Mouse (Mus musculus): ENCODE results near the gene Gm9803. TPM values are rescaled to one million over a fixed set of nuclear protein-coding genes. Genes with fewer than 3 reads are reported as not detected.

Gene Gm9803
- polyA plus RNA-seq, 2 experiments: 10.0 to 12.3 TPM

DNA sequence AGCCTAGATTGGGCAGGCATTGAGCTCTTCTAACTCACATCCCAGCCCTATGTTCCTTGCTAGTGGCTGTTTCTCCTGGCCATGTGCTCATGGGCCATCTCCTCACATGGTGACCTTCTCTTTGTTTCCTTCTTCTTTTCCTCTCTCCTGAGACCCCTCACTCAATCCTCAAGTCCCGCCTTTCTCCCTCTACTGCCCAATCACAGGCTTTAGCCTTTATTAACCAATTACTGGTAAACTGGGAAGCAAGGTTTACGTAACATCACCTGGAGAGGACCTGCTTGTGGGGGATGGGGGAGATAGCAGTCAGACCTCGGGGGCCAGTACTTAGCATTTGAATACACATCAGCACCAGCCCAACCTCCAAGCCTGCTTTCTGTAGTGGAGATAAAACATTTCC lies 27.5 kb downstream of the Gm9803 start:
- H3K4me3 ChIP-seq (ENCODE audit: insufficient read depth in 1 of 2, low read depth in 2 of 2, low read length in 2 of 2): no peak overlapping the region
- 0 out of 4 replicates have a peak, but pooled peaks cover 0 to 2% of the 10 kb centered on the region in 2 experiments for H3K4me1 ChIP-seq (replicated peaks; ENCODE audit: control insufficient read depth in 2 of 2, insufficient read depth in 2 of 2, low read length in 1 of 2)
- 36% methylated on average over 3 of the region's 3 CpGs for WGBS (ENCODE audit: insufficient replicate concordance)
- H3K27ac ChIP-seq: no peak overlapping the region
- TF ChIP-seq CTCF (IDR thresholded peaks at IDR 0.05; ENCODE audit: low read depth) (no peak), EP300 (IDR thresholded peaks at IDR 0.05; ENCODE audit: low read depth) (no peak)
- no peaks in the 10 kb centered on the region for H3K9me3 ChIP-seq (ENCODE audit: control insufficient read depth, low read length)
- no peak overlapping the region for H3K4me2 ChIP-seq (ENCODE audit: low read depth)
- no peak for DNase-seq (ENCODE audit: low read depth in 3 of 3, low spot score in 3 of 3)
- no peaks in the 10 kb centered on the region for H3K36me3 ChIP-seq (replicated peaks; ENCODE audit: control insufficient read depth, insufficient read depth, low read depth)
- H3K9ac ChIP-seq (replicated peaks): no peak overlapping the region
- no peak for ATAC-seq (ENCODE audit: insufficient read depth)
- H3K27me3 ChIP-seq (ENCODE audit: control insufficient read depth, insufficient read depth, low read length): no peaks in the 10 kb centered on the region

GRCm38 (mm10) chr10:43557630-43558165 lies 33.8 kb downstream of the Gm9803 start:
- DNase-seq (ENCODE audit: low read depth in 3 of 3, low spot score in 3 of 3): no peak
- Histone ChIP-seq H3K36me3 (replicated peaks; ENCODE audit: control insufficient read depth, insufficient read depth, low read depth) (no peaks in the 10 kb centered on the region), H3K9ac (replicated peaks) (no peak overlapping the region), H3K4me1 (replicated peaks; ENCODE audit: control insufficient read depth in 2 of 2, insufficient read depth in 2 of 2, low read length in 1 of 2) (no peaks in the 10 kb centered on the region), H3K27me3 (ENCODE audit: control insufficient read depth, insufficient read depth, low read length) (no peaks in the 10 kb centered on the region; the same call in 1 of the 2 replicates), H3K4me2 (ENCODE audit: low read depth) (no peak overlapping the region), H3K9me3 (ENCODE audit: control insufficient read depth, low read length) (no peaks in the 10 kb centered on the region), H3K27ac (no peak overlapping the region), H3K4me3 (ENCODE audit: insufficient read depth in 1 of 2, low read depth in 2 of 2, low read length in 2 of 2) (no peak overlapping the region)
- no peak for TF ChIP-seq CTCF (IDR thresholded peaks at IDR 0.05; ENCODE audit: low read depth)
- TF ChIP-seq EP300 (IDR thresholded peaks at IDR 0.05; ENCODE audit: low read depth): no peak
- WGBS (ENCODE audit: insufficient replicate concordance): 62% methylated on average over 5 of the region's 5 CpGs
- no peak for ATAC-seq (ENCODE audit: insufficient read depth)

- TF ChIP-seq EP300 (IDR thresholded peaks at IDR 0.05; ENCODE audit: low read depth) (no peak), CTCF (IDR thresholded peaks at IDR 0.05; ENCODE audit: low read depth) (no peak)
- Histone ChIP-seq H3K36me3 (replicated peaks; ENCODE audit: control insufficient read depth, insufficient read depth, low read depth) (no peaks in the 10 kb centered on the region), H3K4me1 (replicated peaks; ENCODE audit: control insufficient read depth in 2 of 2, insufficient read depth in 2 of 2, low read length in 1 of 2) (no peaks in the 10 kb centered on the region), H3K9me3 (ENCODE audit: control insufficient read depth, low read length) (no peaks in the 10 kb centered on the region), H3K27ac (no peak overlapping the region), H3K27me3 (ENCODE audit: control insufficient read depth, insufficient read depth, low read length) (no peaks in the 10 kb centered on the region; the same call in 1 of the 2 replicates), H3K4me2 (ENCODE audit: low read depth) (no peak overlapping the region), H3K4me3 (ENCODE audit: insufficient read depth in 1 of 2, low read depth in 2 of 2, low read length in 2 of 2) (no peak overlapping the region), H3K9ac (replicated peaks) (no peak overlapping the region)
- no peak for DNase-seq (ENCODE audit: low read depth in 3 of 3, low spot score in 3 of 3)
- no peak for ATAC-seq (ENCODE audit: insufficient read depth)
- WGBS (ENCODE audit: insufficient replicate concordance): 61% methylated on average over 11 of the region's 11 CpGs
Measured at GRCm38 (mm10) chr10:43559313-43559712, 35.4 kb downstream of the Gm9803 start.

GRCm38 (mm10) chr10:43560765-43561164 lies 36.9 kb downstream of the Gm9803 start:
- Histone ChIP-seq H3K4me1 (replicated peaks; ENCODE audit: control insufficient read depth in 2 of 2, insufficient read depth in 2 of 2, low read length in 1 of 2) (no peaks in the 10 kb centered on the region), H3K4me2 (ENCODE audit: low read depth) (no peak overlapping the region), H3K9ac (replicated peaks) (no peak overlapping the region), H3K9me3 (ENCODE audit: control insufficient read depth, low read length) (no peaks in the 10 kb centered on the region), H3K27me3 (ENCODE audit: control insufficient read depth, insufficient read depth, low read length) (no peaks in the 10 kb centered on the region; the same call in 1 of the 2 replicates), H3K36me3 (replicated peaks; ENCODE audit: control insufficient read depth, insufficient read depth, low read depth) (no peaks in the 10 kb centered on the region), H3K27ac (no peak overlapping the region), H3K4me3 (ENCODE audit: insufficient read depth in 1 of 2, low read depth in 2 of 2, low read length in 2 of 2) (no peak overlapping the region)
- ATAC-seq (ENCODE audit: insufficient read depth) (no peak), DNase-seq (ENCODE audit: low read depth in 3 of 3, low spot score in 3 of 3) (no peak)
- WGBS (ENCODE audit: insufficient replicate concordance): 31% methylated on average over 2 of the region's 2 CpGs
- peak; percentile 59 for TF ChIP-seq CTCF (IDR thresholded peaks at IDR 0.05; ENCODE audit: low read depth)
- TF ChIP-seq EP300 (IDR thresholded peaks at IDR 0.05; ENCODE audit: low read depth): no peak

DNA sequence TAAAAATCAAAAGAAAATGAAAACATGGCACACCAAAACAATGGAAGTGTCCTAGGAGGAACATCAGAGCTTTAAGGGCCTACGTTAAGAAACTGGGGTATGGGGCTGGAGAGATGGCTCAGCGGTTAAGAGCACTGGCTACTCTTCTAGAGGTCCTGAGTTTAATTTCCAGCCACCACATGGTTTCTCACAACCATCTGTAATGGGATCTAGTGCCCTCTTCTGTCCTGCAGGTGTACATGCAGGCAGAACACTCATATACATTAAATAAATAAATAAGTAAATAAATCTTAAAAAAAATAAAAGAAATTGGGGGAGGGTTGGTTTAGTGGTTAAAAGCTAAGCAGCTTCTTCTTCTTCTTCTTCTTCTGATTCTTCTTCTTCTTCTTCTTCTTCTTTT lies 37.4 kb downstream of the Gm9803 start:
- Histone ChIP-seq H3K4me2 (ENCODE audit: low read depth) (no peak overlapping the region), H3K4me3 (ENCODE audit: insufficient read depth in 1 of 2, low read depth in 2 of 2, low read length in 2 of 2) (no peak overlapping the region), H3K9me3 (ENCODE audit: control insufficient read depth, low read length) (no peaks in the 10 kb centered on the region), H3K36me3 (replicated peaks; ENCODE audit: control insufficient read depth, insufficient read depth, low read depth) (no peaks in the 10 kb centered on the region), H3K27ac (no peak overlapping the region), H3K4me1 (replicated peaks; ENCODE audit: control insufficient read depth in 2 of 2, insufficient read depth in 2 of 2, low read length in 1 of 2) (no peaks in the 10 kb centered on the region), H3K27me3 (ENCODE audit: control insufficient read depth, insufficient read depth, low read length) (no peaks in the 10 kb centered on the region; the same call in 1 of the 2 replicates), H3K9ac (replicated peaks) (no peak overlapping the region)
- no peak for DNase-seq (ENCODE audit: low read depth in 3 of 3, low spot score in 3 of 3)
- ATAC-seq (ENCODE audit: insufficient read depth): no peak
- 69% methylated on average over 2 of the region's 2 CpGs for WGBS (ENCODE audit: insufficient replicate concordance)
- TF ChIP-seq CTCF (IDR thresholded peaks at IDR 0.05; ENCODE audit: low read depth) (peak; percentile 21; the same call in 1 of the 2 replicates), EP300 (IDR thresholded peaks at IDR 0.05; ENCODE audit: low read depth) (no peak)

Other genes with a start within 250 kb of the Gm9803 start
- gene Bend3, start 45.3 kb upstream of the Gm9803 start, polyA plus RNA-seq (2012; rRNA removed): 2.0 and 2.1 TPM in 2 replicates
- 1.2 and 1.3 TPM in 2 replicates for gene Bend3, start 45.3 kb upstream of the Gm9803 start, polyA plus RNA-seq (2014; fragmentation: Nextera tagmentation; extraction: Ambion mirVana)
- gene 1700021F05Rik, start 16.9 kb downstream of the Gm9803 start, polyA plus RNA-seq (2012; rRNA removed): 5.2 and 11.6 TPM in 2 replicates
- gene 1700021F05Rik, start 16.9 kb downstream of the Gm9803 start, polyA plus RNA-seq (2014; fragmentation: Nextera tagmentation; extraction: Ambion mirVana): 30.7 TPM in 2 replicates
- 977 and 1,014 TPM in 2 replicates for gene Cd24a, start 54.2 kb downstream of the Gm9803 start, polyA plus RNA-seq (2012; rRNA removed)
- 1,175 and 1,210 TPM in 2 replicates for gene Cd24a, start 54.2 kb downstream of the Gm9803 start, polyA plus RNA-seq (2014; fragmentation: Nextera tagmentation; extraction: Ambion mirVana)